Mouse (Mus musculus): Measurements from ENCODE around the gene Rad51b. TPM values are rescaled to one million over a fixed set of nuclear protein-coding genes. Genes with fewer than 3 reads are reported as not detected.

The Rad51b gene
- polyA plus RNA-seq, 1 experiment from 2014 or later = 8.0 TPM

GRCm38 (mm10) chr12:79493481-79493880 is 196.4 kb downstream of the Rad51b start:
- Histone ChIP-seq H3K27ac (no peak overlapping the region), H3K36me3 (no peaks in the 10 kb centered on the region), H3K9ac (replicated peaks) (no peak overlapping the region), H3K4me2 (no peak overlapping the region), H3K4me1 (replicated peaks) (peaks cover 22% of the 10 kb centered on the region), H3K9me3 (no peaks in the 10 kb centered on the region), H3K27me3 (no peaks in the 10 kb centered on the region), H3K4me3 (replicated peaks) (no peak overlapping the region)
- ATAC-seq (ENCODE audit: insufficient number of reproducible peaks, insufficient read depth, low FRiP score, low TSS enrichment, low read depth) = no peak
- 75% methylated on average over 2 of the region's 2 CpGs for WGBS

DNA sequence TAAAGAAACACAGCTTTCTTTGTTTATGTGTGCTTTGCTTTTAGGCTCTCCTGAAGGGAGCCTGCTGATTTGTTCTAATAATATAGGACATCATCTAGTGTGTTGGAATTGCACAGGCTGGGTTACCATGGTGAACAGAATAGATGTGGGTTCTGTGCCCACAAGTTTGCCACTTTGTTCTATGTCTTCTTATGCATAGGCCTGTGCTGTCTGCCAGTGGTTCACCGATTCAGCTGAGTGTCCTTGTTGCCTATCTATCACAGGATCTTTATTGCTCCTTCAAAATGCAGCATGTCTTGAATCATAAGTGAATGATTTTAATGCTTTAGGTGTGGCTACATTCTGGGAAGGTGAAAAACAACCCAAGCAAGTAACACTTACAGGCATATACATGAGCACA is 201.2 kb downstream of the Rad51b start:
- 90% methylated on average over 1 of the region's 1 CpGs for WGBS
- no peak for ATAC-seq (ENCODE audit: insufficient number of reproducible peaks, insufficient read depth, low FRiP score, low TSS enrichment, low read depth)
- Histone ChIP-seq H3K4me3 (replicated peaks) (no peak overlapping the region), H3K36me3 (no peaks in the 10 kb centered on the region), H3K4me2 (no peak overlapping the region), H3K9me3 (no peaks in the 10 kb centered on the region), H3K4me1 (replicated peaks) (0 out of 2 replicates have a peak, but pooled peaks cover 3% of the 10 kb centered on the region), H3K9ac (replicated peaks) (no peak overlapping the region), H3K27me3 (no peaks in the 10 kb centered on the region), H3K27ac (no peak overlapping the region)

GRCm38 (mm10) chr12:79499809-79500208 is 202.7 kb downstream of the Rad51b start:
- no peak for ATAC-seq (ENCODE audit: insufficient number of reproducible peaks, insufficient read depth, low FRiP score, low TSS enrichment, low read depth)

DNA sequence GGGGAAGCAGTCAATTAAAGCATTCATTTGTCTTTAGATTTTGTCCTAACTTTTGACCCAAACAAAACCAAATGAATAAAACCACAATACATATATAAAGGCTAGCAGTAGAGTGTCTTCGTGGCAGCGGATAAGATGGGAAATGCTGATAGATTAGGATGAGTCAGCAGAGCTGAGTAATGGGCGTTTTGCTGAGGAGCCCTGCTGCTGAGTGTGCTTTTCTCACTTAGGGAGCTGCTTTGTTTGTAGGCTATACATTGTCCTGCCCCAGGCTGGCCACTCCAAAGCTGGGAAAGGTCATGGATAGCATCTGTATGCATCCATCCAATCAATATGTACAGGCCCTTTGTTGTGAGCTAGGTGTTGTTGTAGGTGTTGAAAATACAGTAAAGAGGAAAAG is 204.8 kb downstream of the Rad51b start:
- Histone ChIP-seq H3K36me3 (no peaks in the 10 kb centered on the region), H3K27me3 (no peaks in the 10 kb centered on the region), H3K4me3 (replicated peaks) (no peak overlapping the region), H3K4me1 (replicated peaks) (peaks cover 25% of the 10 kb centered on the region), H3K9ac (replicated peaks) (no peak overlapping the region), H3K4me2 (no peak overlapping the region), H3K9me3 (no peaks in the 10 kb centered on the region), H3K27ac (no peak overlapping the region)
- ATAC-seq (ENCODE audit: insufficient number of reproducible peaks, insufficient read depth, low FRiP score, low TSS enrichment, low read depth) = no peak
- WGBS = 88% methylated on average over 3 of the region's 3 CpGs

More at GRCm38 (mm10) chr12:79499809-79500208, 202.7 kb downstream of the Rad51b start:
- H3K36me3 ChIP-seq = no peaks in the 10 kb centered on the region
- WGBS = 90% methylated on average over 5 of the region's 5 CpGs
- H3K4me2 ChIP-seq = no peak overlapping the region
- no peak overlapping the region for H3K4me3 ChIP-seq (replicated peaks)
- no peak overlapping the region for H3K9ac ChIP-seq (replicated peaks)
- H3K27me3 ChIP-seq = no peaks in the 10 kb centered on the region
- H3K27ac ChIP-seq = no peak overlapping the region
- H3K9me3 ChIP-seq = no peaks in the 10 kb centered on the region
- H3K4me1 ChIP-seq (replicated peaks) = peaks cover 10% of the 10 kb centered on the region

GRCm38 (mm10) chr12:79502862-79503581 is 205.9 kb downstream of the Rad51b start:
- H3K27ac ChIP-seq = no peak overlapping the region
- H3K9ac ChIP-seq (replicated peaks) = no peak overlapping the region
- no peaks in the 10 kb centered on the region for H3K27me3 ChIP-seq
- peaks cover 35% of the 10 kb centered on the region for H3K4me1 ChIP-seq (replicated peaks)
- H3K4me2 ChIP-seq = no peak overlapping the region
- no peaks in the 10 kb centered on the region for H3K36me3 ChIP-seq
- 86% methylated on average over 11 of the region's 11 CpGs for WGBS
- H3K4me3 ChIP-seq (replicated peaks) = no peak overlapping the region
- ATAC-seq (ENCODE audit: insufficient number of reproducible peaks, insufficient read depth, low FRiP score, low TSS enrichment, low read depth) = no peak
- no peaks in the 10 kb centered on the region for H3K9me3 ChIP-seq

DNA sequence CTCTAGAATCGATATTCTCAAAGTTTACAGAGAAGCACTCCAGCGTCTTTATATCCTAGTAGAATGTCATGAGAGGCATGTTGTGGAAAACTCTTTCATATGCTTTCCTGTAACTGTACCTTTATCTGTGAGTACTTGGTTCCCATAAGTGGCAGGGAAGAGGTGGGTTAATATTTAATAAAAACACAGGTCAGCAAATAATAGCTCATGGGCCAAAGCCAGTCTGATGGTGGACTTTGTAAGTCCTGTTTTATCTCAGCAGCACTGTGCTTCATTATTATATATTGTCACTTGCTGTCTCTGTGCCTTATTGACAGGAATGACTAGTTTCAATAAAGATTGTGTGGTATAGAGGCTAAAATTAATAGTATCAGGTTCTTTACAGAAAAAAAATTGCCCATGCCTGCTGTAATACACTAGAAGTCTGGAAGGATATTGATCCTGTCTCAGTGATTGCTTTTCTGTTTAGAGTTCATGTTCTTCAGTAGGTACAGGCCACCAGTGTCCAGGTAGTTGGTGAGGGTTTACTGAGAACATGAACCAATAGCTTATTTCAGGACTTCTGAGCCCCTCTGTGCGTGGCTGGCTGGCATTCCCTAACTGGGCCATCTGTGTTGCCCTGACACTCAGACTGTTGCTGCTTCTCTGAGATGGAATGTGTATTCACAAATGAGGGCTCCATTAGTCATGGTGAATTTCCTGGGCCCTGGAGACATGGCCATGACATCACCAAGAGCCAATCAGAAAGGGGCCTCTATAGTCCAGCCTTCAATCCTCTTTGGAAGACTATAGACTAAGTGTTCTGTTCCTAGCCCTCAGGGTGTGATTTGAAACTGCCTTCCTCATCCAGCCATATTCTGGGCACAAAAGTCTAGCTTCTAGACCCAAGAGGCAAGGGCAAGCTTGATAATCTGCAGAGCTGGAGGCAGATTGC is 206.8 kb downstream of the Rad51b start:
- Histone ChIP-seq H3K4me3 (replicated peaks) (no peak overlapping the region), H3K4me1 (replicated peaks) (peaks cover 39% of the 10 kb centered on the region), H3K36me3 (no peaks in the 10 kb centered on the region), H3K9me3 (no peaks in the 10 kb centered on the region), H3K27ac (peak overlapping the region; percentile 54), H3K4me2 (no peak overlapping the region), H3K27me3 (no peaks in the 10 kb centered on the region), H3K9ac (replicated peaks) (no peak overlapping the region)
- 86% methylated on average over 3 of the region's 3 CpGs for WGBS
- ATAC-seq (ENCODE audit: insufficient number of reproducible peaks, insufficient read depth, low FRiP score, low TSS enrichment, low read depth) = no peak

DNA sequence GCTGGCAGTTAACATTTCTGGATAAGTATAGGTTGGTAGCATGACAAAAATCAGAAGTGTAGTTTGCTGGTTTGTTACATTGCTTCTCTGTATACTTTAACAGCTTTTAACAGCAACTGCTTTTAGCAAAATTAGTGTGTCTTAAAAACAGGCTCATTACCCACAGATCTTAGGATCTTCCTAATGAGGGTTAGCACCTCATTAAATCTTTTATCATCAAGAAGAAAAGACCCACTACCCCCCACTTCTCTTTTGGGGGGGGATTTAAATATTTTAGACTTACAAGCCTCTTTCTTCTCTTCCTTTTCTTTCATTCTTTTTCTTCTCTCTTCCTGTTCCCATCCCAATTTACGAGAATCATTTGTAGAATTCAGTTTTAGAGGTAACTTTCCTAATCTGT is 207.6 kb downstream of the Rad51b start:
- Histone ChIP-seq H3K9ac (replicated peaks) (no peak overlapping the region), H3K27ac (peak overlapping the region; percentile 54), H3K4me2 (no peak overlapping the region), H3K4me1 (replicated peaks) (peaks cover 39% of the 10 kb centered on the region), H3K4me3 (replicated peaks) (no peak overlapping the region), H3K27me3 (no peaks in the 10 kb centered on the region), H3K9me3 (no peaks in the 10 kb centered on the region), H3K36me3 (no peaks in the 10 kb centered on the region)
- ATAC-seq (ENCODE audit: insufficient number of reproducible peaks, insufficient read depth, low FRiP score, low TSS enrichment, low read depth) = no peak
- 73% methylated on average over 1 of the region's 1 CpGs for WGBS

DNA sequence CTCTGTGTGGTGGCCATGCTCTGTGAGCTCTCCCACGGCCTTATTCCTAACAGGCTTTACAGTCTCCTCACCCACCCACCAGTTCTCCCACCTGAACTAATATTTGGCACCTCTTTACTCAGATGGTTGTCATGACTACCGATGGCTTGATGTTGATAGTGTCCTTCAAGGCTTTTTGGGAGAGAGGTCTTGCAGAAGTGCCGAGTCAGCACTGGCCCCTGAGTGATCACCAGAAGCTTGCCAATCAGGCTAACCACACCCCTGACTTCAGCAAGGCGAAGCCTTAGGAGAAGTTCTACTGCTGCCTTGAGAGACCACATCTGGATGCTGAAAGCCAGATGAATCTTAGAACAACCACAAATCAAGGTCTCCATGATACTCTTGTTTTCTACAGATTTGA is 209.3 kb downstream of the Rad51b start:
- H3K4me2 ChIP-seq = peak overlapping the region; percentile 34
- H3K9ac ChIP-seq (replicated peaks) = no peak overlapping the region
- H3K27me3 ChIP-seq = no peaks in the 10 kb centered on the region
- WGBS = 55% methylated on average over 4 of the region's 4 CpGs
- ATAC-seq (ENCODE audit: insufficient number of reproducible peaks, insufficient read depth, low FRiP score, low TSS enrichment, low read depth) = no peak
- H3K27ac ChIP-seq = peak overlapping the region; percentile 94
- peaks cover 44% of the 10 kb centered on the region for H3K4me1 ChIP-seq (replicated peaks)
- H3K9me3 ChIP-seq = no peaks in the 10 kb centered on the region
- no peak overlapping the region for H3K4me3 ChIP-seq (replicated peaks)
- no peaks in the 10 kb centered on the region for H3K36me3 ChIP-seq

GRCm38 (mm10) chr12:79507141-79507681 is 210.1 kb downstream of the Rad51b start:
- WGBS = 5% methylated on average over 8 of the region's 8 CpGs
- Histone ChIP-seq H3K27me3 (no peaks in the 10 kb centered on the region), H3K4me3 (replicated peaks) (no peak overlapping the region), H3K36me3 (no peaks in the 10 kb centered on the region), H3K9me3 (no peaks in the 10 kb centered on the region), H3K4me2 (peak overlapping the region; percentile 34), H3K4me1 (replicated peaks) (peaks cover 52% of the 10 kb centered on the region), H3K9ac (replicated peaks) (0 out of 2 replicates have a peak overlapping the region, but pooled peaks have one; percentile 18), H3K27ac (peak overlapping the region; percentile 94)
- peak; percentile 93 for ATAC-seq (ENCODE audit: insufficient number of reproducible peaks, insufficient read depth, low FRiP score, low TSS enrichment, low read depth)

DNA sequence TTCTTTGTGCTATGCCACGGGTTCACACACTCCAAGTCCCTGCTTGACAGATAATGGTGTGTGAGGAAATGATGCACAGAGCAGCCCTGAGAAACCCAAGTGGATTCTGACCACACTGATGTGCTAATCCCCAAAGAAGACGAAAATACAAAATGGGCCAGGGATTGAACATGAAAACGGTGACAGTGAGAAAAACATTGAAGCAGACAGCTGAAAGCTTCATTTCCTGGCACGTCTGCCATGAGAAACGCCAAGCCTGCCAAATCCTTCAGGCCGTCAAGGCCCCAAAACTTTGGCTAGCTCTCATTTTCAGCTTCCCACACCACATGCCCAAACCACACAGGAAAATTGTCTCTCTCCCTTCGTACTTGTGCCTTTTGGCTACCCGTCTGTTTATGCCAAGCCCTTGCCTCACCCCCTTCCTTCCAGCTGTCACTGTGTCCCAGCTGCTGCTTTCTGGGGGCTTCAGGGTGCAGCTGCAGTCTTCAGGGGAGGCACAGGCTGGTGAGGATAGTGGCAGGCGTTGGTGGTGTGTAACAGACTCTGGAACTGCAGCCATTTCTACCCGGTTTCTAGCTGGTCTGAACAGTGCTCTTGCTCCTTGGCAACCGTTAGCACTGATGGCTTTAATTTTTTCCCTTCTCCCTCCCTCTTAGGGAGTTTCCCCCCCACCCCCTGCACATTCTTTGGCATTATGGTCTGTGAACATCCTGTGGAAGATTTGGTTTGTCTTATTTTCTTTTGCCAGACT is 214.5 kb downstream of the Rad51b start:
- H3K9me3 ChIP-seq = no peaks in the 10 kb centered on the region
- peak overlapping the region; percentile 68 for H3K27ac ChIP-seq
- no peaks in the 10 kb centered on the region for H3K36me3 ChIP-seq
- H3K9ac ChIP-seq (replicated peaks) = no peak overlapping the region
- ATAC-seq (ENCODE audit: insufficient number of reproducible peaks, insufficient read depth, low FRiP score, low TSS enrichment, low read depth) = no peak
- no peaks in the 10 kb centered on the region for H3K27me3 ChIP-seq
- H3K4me1 ChIP-seq (replicated peaks) = peaks cover 33% of the 10 kb centered on the region
- no peak overlapping the region for H3K4me2 ChIP-seq
- 40% methylated on average over 11 of the region's 11 CpGs for WGBS
- no peak overlapping the region for H3K4me3 ChIP-seq (replicated peaks)
